Mouse (Mus musculus) forebrain, embryonic 15.5 days (tissue): ENCODE results near the gene Spata31d1b. TPM values are rescaled to one million over a fixed set of nuclear protein-coding genes. Genes with fewer than 3 reads are reported as not detected.

ENCODE experiments used
- ATAC-seq: fragments of 200-750 bp; cut with Nextera tagmentation; replicated peaks from 2 replicates; pipeline ENCODE4 v1.8.0; 2017; ENCODE audit warnings: mild to moderate bottlenecking, moderate TSS enrichment, moderate library complexity
- H3K27ac ChIP-seq: fragments of 300-500 bp; sonication (generic); replicated peaks from 2 replicates; pipeline ENCODE4 v1.5.1; 2015; ENCODE audit warnings: mild to moderate bottlenecking, inconsistent platforms
- H3K27me3 ChIP-seq: fragments of 300-500 bp; sonication (generic); 2 replicates; pipeline ENCODE4 v1.6.1; 2015; ENCODE audit warnings: inconsistent platforms
- H3K36me3 ChIP-seq: fragments of 300-500 bp; sonication (generic); 2 replicates; pipeline ENCODE4 v1.6.1; 2015; ENCODE audit warnings: mild to moderate bottlenecking, inconsistent platforms
- H3K4me1 ChIP-seq: fragments of 300-500 bp; sonication (generic); 2 replicates; pipeline ENCODE4 v1.6.1; 2015; ENCODE audit warnings: inconsistent platforms
- H3K4me2 ChIP-seq: fragments of 300-500 bp; sonication (generic); replicated peaks from 2 replicates; pipeline ENCODE4 v1.6.1; 2015; ENCODE audit warnings: mild to moderate bottlenecking, inconsistent platforms
- H3K4me3 ChIP-seq: fragments of 300-500 bp; sonication (generic); 2 replicates; pipeline ENCODE4 v1.5.1; 2015; ENCODE audit warnings: mild to moderate bottlenecking, inconsistent platforms
- H3K9ac ChIP-seq: fragments of 300-500 bp; sonication (generic); replicated peaks from 2 replicates; pipeline ENCODE4 v1.6.1; 2015; ENCODE audit warnings: mild to moderate bottlenecking, inconsistent platforms
- H3K9me3 ChIP-seq: fragments of 300-500 bp; sonication (generic); 2 replicates; pipeline ENCODE4 v1.6.1; 2016; ENCODE audit warnings: inconsistent platforms
- WGBS: fragments of 180-500 bp; shearing (Covaris S2); methylation state at CpG from one replicate; pipeline ENCODE4 v1.1.7; 2015; ENCODE audit warnings: mixed read lengths; 5-methylcytosine and 5-hydroxymethylcytosine counted together
- polyA plus RNA-seq: library from polyadenylated mRNA; unstranded; fragments of >200 nt; fragmentation: Nextera tagmentation; extraction: Ambion mirVana; gene quantifications from 2 replicates; pipeline ENCODE4 v1.2.1, GENCODE M21; 2015

Spata31d1b gene
- polyA plus RNA-seq, 1 experiment from 2014 or later = not detected

GRCm38 (mm10) chr13:59676316-59677229 is 35.5 kb upstream of the Spata31d1b start:
- no peaks in the 10 kb centered on the region for H3K9me3 ChIP-seq
- H3K4me3 ChIP-seq = no peak overlapping the region
- H3K4me2 ChIP-seq = no peak overlapping the region
- H3K27me3 ChIP-seq = no peaks in the 10 kb centered on the region
- no peak overlapping the region for H3K27ac ChIP-seq
- WGBS = 82% methylated on average over 12 of the region's 12 CpGs
- peaks cover 27% of the 10 kb centered on the region for H3K4me1 ChIP-seq
- no peaks in the 10 kb centered on the region for H3K36me3 ChIP-seq
- H3K9ac ChIP-seq = no peak overlapping the region
- no peak for ATAC-seq

GRCm38 (mm10) chr13:59679306-59679705 is 32.8 kb upstream of the Spata31d1b start:
- Histone ChIP-seq H3K27ac (no peak overlapping the region), H3K4me3 (no peak overlapping the region), H3K9me3 (no peaks in the 10 kb centered on the region), H3K4me2 (no peak overlapping the region), H3K27me3 (no peaks in the 10 kb centered on the region), H3K9ac (no peak overlapping the region), H3K4me1 (peaks cover 6% of the 10 kb centered on the region; the same call in 1 of the 2 replicates), H3K36me3 (no peaks in the 10 kb centered on the region)
- 64% methylated on average over 4 of the region's 4 CpGs for WGBS
- ATAC-seq = no peak

- no peak overlapping the region for H3K4me3 ChIP-seq
- H3K27ac ChIP-seq = no peak overlapping the region
- 79% methylated on average over 4 of the region's 4 CpGs for WGBS
- no peaks in the 10 kb centered on the region for H3K9me3 ChIP-seq
- H3K27me3 ChIP-seq = no peaks in the 10 kb centered on the region
- ATAC-seq = no peak
- no peaks in the 10 kb centered on the region for H3K36me3 ChIP-seq
- no peak overlapping the region for H3K9ac ChIP-seq
- H3K4me1 ChIP-seq = 0 out of 2 replicates have a peak, but pooled peaks cover under 1% of the 10 kb centered on the region
- H3K4me2 ChIP-seq = no peak overlapping the region
These were observed 32.2 kb upstream of the Spata31d1b start for GRCm38 (mm10) chr13:59679908-59680307.

- no peak overlapping the region for H3K4me2 ChIP-seq
- ATAC-seq = no peak
- no peaks in the 10 kb centered on the region for H3K4me1 ChIP-seq
- WGBS = 45% methylated on average over 7 of the region's 7 CpGs
- no peak overlapping the region for H3K27ac ChIP-seq
- no peak overlapping the region for H3K4me3 ChIP-seq
- no peaks in the 10 kb centered on the region for H3K36me3 ChIP-seq
- H3K9ac ChIP-seq = no peak overlapping the region
- no peaks in the 10 kb centered on the region for H3K27me3 ChIP-seq
- no peaks in the 10 kb centered on the region for H3K9me3 ChIP-seq
These were observed 29.5 kb upstream of the Spata31d1b start for GRCm38 (mm10) chr13:59682629-59683028.

- Histone ChIP-seq H3K9ac (no peak overlapping the region), H3K4me3 (no peak overlapping the region), H3K4me1 (no peaks in the 10 kb centered on the region), H3K4me2 (no peak overlapping the region), H3K27ac (no peak overlapping the region), H3K9me3 (no peaks in the 10 kb centered on the region), H3K27me3 (no peaks in the 10 kb centered on the region), H3K36me3 (no peaks in the 10 kb centered on the region)
- 82% methylated on average over 3 of the region's 3 CpGs for WGBS
- no peak for ATAC-seq
These were observed 26.8 kb upstream of the Spata31d1b start for GRCm38 (mm10) chr13:59685236-59685635.

- no peaks in the 10 kb centered on the region for H3K9me3 ChIP-seq
- H3K4me2 ChIP-seq = no peak overlapping the region
- 77% methylated on average over 13 of the region's 13 CpGs for WGBS
- no peak overlapping the region for H3K9ac ChIP-seq
- no peaks in the 10 kb centered on the region for H3K36me3 ChIP-seq
- H3K4me3 ChIP-seq = no peak overlapping the region
- no peaks in the 10 kb centered on the region for H3K4me1 ChIP-seq
- no peak for ATAC-seq
- no peaks in the 10 kb centered on the region for H3K27me3 ChIP-seq
- no peak overlapping the region for H3K27ac ChIP-seq
These were observed 23.7 kb upstream of the Spata31d1b start for GRCm38 (mm10) chr13:59688338-59688770.

- no peak for ATAC-seq
- no peaks in the 10 kb centered on the region for H3K4me1 ChIP-seq
- no peaks in the 10 kb centered on the region for H3K27me3 ChIP-seq
- no peaks in the 10 kb centered on the region for H3K36me3 ChIP-seq
- no peak overlapping the region for H3K27ac ChIP-seq
- H3K9ac ChIP-seq = no peak overlapping the region
- WGBS = 87% methylated on average over 9 of the region's 9 CpGs
- no peaks in the 10 kb centered on the region for H3K9me3 ChIP-seq
- H3K4me3 ChIP-seq = no peak overlapping the region
- no peak overlapping the region for H3K4me2 ChIP-seq
These were observed 22.8 kb upstream of the Spata31d1b start for GRCm38 (mm10) chr13:59689313-59689712.

- Histone ChIP-seq H3K27me3 (no peaks in the 10 kb centered on the region), H3K27ac (no peak overlapping the region), H3K9ac (no peak overlapping the region), H3K4me2 (no peak overlapping the region), H3K36me3 (no peaks in the 10 kb centered on the region), H3K4me3 (no peak overlapping the region), H3K9me3 (no peaks in the 10 kb centered on the region), H3K4me1 (no peaks in the 10 kb centered on the region)
- WGBS = 87% methylated on average over 3 of the region's 3 CpGs
- ATAC-seq = no peak
These were observed 22.2 kb upstream of the Spata31d1b start for GRCm38 (mm10) chr13:59689843-59690242.

- Histone ChIP-seq H3K9me3 (no peaks in the 10 kb centered on the region), H3K4me1 (no peaks in the 10 kb centered on the region), H3K27ac (no peak overlapping the region), H3K4me3 (no peak overlapping the region), H3K4me2 (no peak overlapping the region), H3K9ac (no peak overlapping the region), H3K36me3 (no peaks in the 10 kb centered on the region), H3K27me3 (no peaks in the 10 kb centered on the region)
- ATAC-seq = no peak
- WGBS = 91% methylated on average over 7 of the region's 7 CpGs
These were observed 21.5 kb upstream of the Spata31d1b start for GRCm38 (mm10) chr13:59690576-59690975.

- Histone ChIP-seq H3K9ac (no peak overlapping the region), H3K36me3 (no peaks in the 10 kb centered on the region), H3K4me1 (no peaks in the 10 kb centered on the region), H3K9me3 (no peaks in the 10 kb centered on the region), H3K4me2 (no peak overlapping the region), H3K27me3 (no peaks in the 10 kb centered on the region), H3K27ac (no peak overlapping the region), H3K4me3 (no peak overlapping the region)
- ATAC-seq = no peak
- 40% methylated on average over 10 of the region's 10 CpGs for whole genome bisulfite sequencing
These were observed 20.6 kb upstream of the Spata31d1b start for GRCm38 (mm10) chr13:59691478-59691877.

- Histone ChIP-seq H3K36me3 (no peaks in the 10 kb centered on the region), H3K9ac (no peak within 1 kb of the TSS), H3K27ac (no peak within 1 kb of the TSS), H3K4me1 (no peaks in the 10 kb centered on the region), H3K9me3 (no peaks in the 10 kb centered on the region), H3K4me3 (no peak within 1 kb of the TSS), H3K4me2 (no peak within 1 kb of the TSS), H3K27me3 (no peaks in the 10 kb centered on the region)
- ATAC-seq = no peak
- WGBS = 88% methylated on average over 3 of the region's 3 CpGs
These were observed 18.1 kb upstream of the Spata31d1b start, which contains the start of gene 4921517D22Rik for GRCm38 (mm10) chr13:59694008-59694407. Gene 4921517D22Rik (minus strand): TSS chr13:59694108.

GRCm38 (mm10) chr13:59695781-59696180 is 16.3 kb upstream of the Spata31d1b start:
- Histone ChIP-seq H3K27me3 (no peaks in the 10 kb centered on the region), H3K4me2 (no peak overlapping the region), H3K27ac (no peak overlapping the region), H3K9me3 (no peaks in the 10 kb centered on the region), H3K4me3 (no peak overlapping the region), H3K36me3 (no peaks in the 10 kb centered on the region), H3K4me1 (no peaks in the 10 kb centered on the region), H3K9ac (no peak overlapping the region)
- no peak for ATAC-seq
- WGBS = 90% methylated on average over 7 of the region's 7 CpGs
